Mouse (Mus musculus) MEL (cell line): ENCODE results near the gene Wdr18. TPM values are rescaled to one million over a fixed set of nuclear protein-coding genes. Genes with fewer than 3 reads are reported as not detected.

ENCODE experiments used
- DNase-seq: peaks from one replicate; pipeline ENCODE4 v3.0.0; 2011; ENCODE audit warnings: low read depth, low spot score
- H3K27ac ChIP-seq: 2 replicates; pipeline ENCODE4 v1.5.1; 2012; ENCODE audit warnings: low read depth, mild to moderate bottlenecking, control low read depth, low read length, moderate library complexity; ENCODE audit not compliant: control insufficient read depth
- H3K27me3 ChIP-seq, 2 experiments: fragments of 150-350 bp in 1 of 2; sonication (generic) in 1 of 2; 2 replicates each; pipeline ENCODE4 v1.6.1; 2012; ENCODE audit warnings: low read length in 2 of 2, mild to moderate bottlenecking in 2 of 2, improper control_type of control experiment in 1 of 2, moderate library complexity in 1 of 2; ENCODE audit not compliant: insufficient read depth in 2 of 2, control insufficient read depth in 1 of 2
- H3K36me3 ChIP-seq, 2 experiments: 2 replicates each; pipeline ENCODE4 v1.6.1; 2012 to 2014; ENCODE audit warnings: low read length in 2 of 2, improper control_type of control experiment in 1 of 2, inconsistent platforms in 1 of 2, mild to moderate bottlenecking in 1 of 2; ENCODE audit not compliant: insufficient read depth in 2 of 2, control insufficient read depth in 1 of 2
- H3K4me1 ChIP-seq, 2 experiments: fragments of 150-350 bp in 1 of 2; sonication (generic) in 1 of 2; 2 replicates each; pipeline ENCODE4 v1.6.1; 2012; ENCODE audit warnings: low read length in 2 of 2, improper control_type of control experiment in 1 of 2, mild to moderate bottlenecking in 1 of 2; ENCODE audit not compliant: insufficient read depth in 2 of 2, control insufficient read depth in 1 of 2
- H3K4me3 ChIP-seq, 2 experiments: fragments of 150-350 bp in 1 of 2; sonication (generic) in 1 of 2; 2 replicates each; pipeline ENCODE4 v1.5.1; 2012; ENCODE audit warnings: low read depth in 2 of 2, low read length in 2 of 2, mild to moderate bottlenecking in 2 of 2, moderate library complexity in 2 of 2, control low read depth in 1 of 2, improper control_type of control experiment in 1 of 2; ENCODE audit not compliant: control insufficient read depth in 1 of 2, insufficient read depth in 1 of 2
- H3K79me2 ChIP-seq: 2 replicates; pipeline ENCODE4 v1.6.1; 2012; ENCODE audit warnings: mild to moderate bottlenecking, low read length, moderate library complexity; ENCODE audit not compliant: control insufficient read depth, poor library complexity, insufficient read depth
- H3K9ac ChIP-seq: 2 replicates; pipeline ENCODE4 v1.6.1; 2012; ENCODE audit warnings: low read depth, mild to moderate bottlenecking, control low read depth, low read length, moderate library complexity; ENCODE audit not compliant: control insufficient read depth, poor library complexity, severe bottlenecking
- H3K9me3 ChIP-seq: fragments of 150-350 bp; sonication (generic); replicated peaks from 2 replicates; pipeline ENCODE4 v1.6.1; 2012; ENCODE audit warnings: mild to moderate bottlenecking, low read length, improper control_type of control experiment, moderate library complexity; ENCODE audit not compliant: insufficient read depth
- HCFC1 ChIP-seq: IDR thresholded peaks from 2 replicates; pipeline ENCODE4 v1.6.1; 2012; ENCODE audit warnings: low read depth, mild to moderate bottlenecking, inconsistent platforms, low read length, improper control_type of control experiment, moderate library complexity
- MAFK ChIP-seq: IDR thresholded peaks from 2 replicates; pipeline ENCODE4 v1.6.1; 2011; ENCODE audit warnings: low read depth, mild to moderate bottlenecking, low read length, improper control_type of control experiment, borderline replicate concordance
- MAX ChIP-seq: IDR thresholded peaks from 2 replicates; pipeline ENCODE4 v1.6.1; 2011; ENCODE audit warnings: low read length, improper control_type of control experiment
- MAZ ChIP-seq: IDR thresholded peaks from 2 replicates; pipeline ENCODE4 v1.6.1; 2012; ENCODE audit warnings: low read depth, mild to moderate bottlenecking, inconsistent platforms, low read length, improper control_type of control experiment
- MEF2A ChIP-seq: IDR thresholded peaks from 2 replicates; pipeline ENCODE4 v1.6.1; 2014; ENCODE audit warnings: low read depth, mild to moderate bottlenecking, inconsistent platforms, low read length, improper control_type of control experiment; ENCODE audit not compliant: poor library complexity, insufficient replicate concordance, severe bottlenecking; ENCODE audit errors: extremely low read depth
- MXI1 ChIP-seq: IDR thresholded peaks from 2 replicates; pipeline ENCODE4 v1.6.1; 2011; ENCODE audit warnings: mild to moderate bottlenecking, low read depth, low read length, improper control_type of control experiment
- NRF1 ChIP-seq: IDR thresholded peaks from 2 replicates; pipeline ENCODE4 v1.6.1; 2014; ENCODE audit warnings: low read depth, mild to moderate bottlenecking, inconsistent platforms, low read length, improper control_type of control experiment, moderate library complexity; ENCODE audit not compliant: poor library complexity, insufficient read depth, severe bottlenecking
- POLR2A ChIP-seq, 2 experiments: IDR thresholded peaks; 2 replicates each; pipeline ENCODE4 v1.6.1; 2011 to 2012; ENCODE audit warnings: low read length in 2 of 2, mild to moderate bottlenecking in 2 of 2, control low read depth in 1 of 2, improper control_type of control experiment in 1 of 2, low read depth in 1 of 2, moderate library complexity in 1 of 2; ENCODE audit not compliant: control insufficient read depth in 1 of 2, insufficient read depth in 1 of 2, poor library complexity in 1 of 2
- SIN3A ChIP-seq: IDR thresholded peaks from 2 replicates; pipeline ENCODE4 v1.6.1; 2012; ENCODE audit warnings: low read length, improper control_type of control experiment, inconsistent platforms
- SMC3 ChIP-seq: IDR thresholded peaks from 2 replicates; pipeline ENCODE4 v1.6.1; 2011; ENCODE audit warnings: low read depth, low read length, improper control_type of control experiment
- TAL1 ChIP-seq: IDR thresholded peaks from 2 replicates; pipeline ENCODE4 v1.6.1; 2012; ENCODE audit warnings: mild to moderate bottlenecking, inconsistent platforms, low read length, moderate library complexity, mixed read lengths
- TBP ChIP-seq: IDR thresholded peaks from 2 replicates; pipeline ENCODE4 v1.8.0; 2011; ENCODE audit warnings: low read depth, low read length, improper control_type of control experiment
- USF2 ChIP-seq, 2 experiments: IDR thresholded peaks; 2 replicates each; pipeline ENCODE4 v1.6.1; 2011 to 2012; ENCODE audit warnings: improper control_type of control experiment in 2 of 2, low read length in 2 of 2, borderline replicate concordance in 1 of 2, inconsistent platforms in 1 of 2, low read depth in 1 of 2, mild to moderate bottlenecking in 1 of 2; ENCODE audit not compliant: insufficient read depth in 1 of 2
- ZC3H11A ChIP-seq: IDR thresholded peaks from 2 replicates; pipeline ENCODE4 v1.6.1; 2012; ENCODE audit warnings: low read depth, mild to moderate bottlenecking, inconsistent platforms, low read length, improper control_type of control experiment
- ZKSCAN1 ChIP-seq: IDR thresholded peaks from 2 replicates; pipeline ENCODE4 v1.6.1; 2012; ENCODE audit warnings: low read depth, mild to moderate bottlenecking, inconsistent platforms, low read length, improper control_type of control experiment, moderate library complexity
- ZMIZ1 ChIP-seq: IDR thresholded peaks from 2 replicates; pipeline ENCODE4 v1.6.1; 2012; ENCODE audit warnings: low read depth, mild to moderate bottlenecking, inconsistent platforms, low read length, improper control_type of control experiment, moderate library complexity
- polyA plus RNA-seq, 2 experiments: library from polyadenylated mRNA; stranded (reverse) in 1 of 2; unstranded in 1 of 2; fragments of >175 nt in 1 of 2; fragments of >200 nt in 1 of 2; gene quantifications; 2 replicates each; pipeline versions ENCODE4 v1.2.1 to v1.2.4; 2012; ENCODE audit warnings: low replicate concordance in 2 of 2, low read depth in 1 of 2; ENCODE audit not compliant: insufficient read length in 2 of 2, insufficient read depth in 1 of 2, missing spikeins in 1 of 2
- total RNA-seq: library from RNA; depleted of rRNA; stranded (reverse); fragments of 300-350 nt; gene quantifications from 2 replicates; pipeline ENCODE4 v1.2.3, GENCODE M21; 2012

Wdr18 gene
- total and polyA plus RNA-seq, 3 experiments: 89.5 to 107 TPM; not detected in 1

DNA sequence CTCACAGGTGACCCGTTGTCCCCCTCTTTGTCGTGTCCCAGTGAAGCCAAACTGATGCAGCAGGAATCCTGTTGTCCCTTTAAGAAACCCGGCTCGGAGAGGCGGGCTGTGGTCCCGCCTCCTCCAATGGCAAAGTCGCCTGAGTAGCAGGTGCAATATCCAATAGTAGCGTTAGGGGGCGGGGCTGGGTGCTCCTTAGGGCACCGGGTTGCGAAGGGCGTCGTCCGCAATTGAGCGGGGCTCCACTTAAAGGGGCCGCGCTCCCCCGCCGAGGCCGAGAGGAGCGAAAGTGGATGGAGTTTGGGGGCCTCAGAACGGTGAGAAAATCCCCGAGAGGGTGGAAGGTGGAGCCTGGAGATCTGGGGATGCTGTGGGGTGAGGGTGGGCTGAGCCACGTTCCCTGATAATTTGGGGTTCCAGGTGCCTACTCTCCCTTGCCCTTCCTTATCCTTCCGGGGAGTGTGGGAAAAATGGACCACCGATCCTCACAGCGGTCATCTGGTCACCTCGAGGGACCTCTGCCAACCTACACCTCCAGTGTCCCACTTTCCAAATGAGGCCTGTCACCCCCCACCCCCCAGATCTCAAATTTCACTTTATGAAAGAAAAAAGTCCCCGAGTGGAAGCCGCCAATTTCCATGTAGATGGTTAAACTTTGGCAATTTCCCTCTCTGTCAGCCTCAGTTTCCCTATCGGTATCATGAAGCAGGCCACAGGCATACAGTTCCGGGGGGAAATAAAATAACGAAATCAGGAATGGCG, 36.5 kb downstream of the Wdr18 start, which contains the start of gene Abca7 (continued):
- no peak for TF ChIP-seq MXI1
- no peak for TF ChIP-seq TAL1
- TF ChIP-seq MAZ: no peak; the same call in 1 of the 2 replicates
- peak; percentile 75 for TF ChIP-seq TBP

DNA sequence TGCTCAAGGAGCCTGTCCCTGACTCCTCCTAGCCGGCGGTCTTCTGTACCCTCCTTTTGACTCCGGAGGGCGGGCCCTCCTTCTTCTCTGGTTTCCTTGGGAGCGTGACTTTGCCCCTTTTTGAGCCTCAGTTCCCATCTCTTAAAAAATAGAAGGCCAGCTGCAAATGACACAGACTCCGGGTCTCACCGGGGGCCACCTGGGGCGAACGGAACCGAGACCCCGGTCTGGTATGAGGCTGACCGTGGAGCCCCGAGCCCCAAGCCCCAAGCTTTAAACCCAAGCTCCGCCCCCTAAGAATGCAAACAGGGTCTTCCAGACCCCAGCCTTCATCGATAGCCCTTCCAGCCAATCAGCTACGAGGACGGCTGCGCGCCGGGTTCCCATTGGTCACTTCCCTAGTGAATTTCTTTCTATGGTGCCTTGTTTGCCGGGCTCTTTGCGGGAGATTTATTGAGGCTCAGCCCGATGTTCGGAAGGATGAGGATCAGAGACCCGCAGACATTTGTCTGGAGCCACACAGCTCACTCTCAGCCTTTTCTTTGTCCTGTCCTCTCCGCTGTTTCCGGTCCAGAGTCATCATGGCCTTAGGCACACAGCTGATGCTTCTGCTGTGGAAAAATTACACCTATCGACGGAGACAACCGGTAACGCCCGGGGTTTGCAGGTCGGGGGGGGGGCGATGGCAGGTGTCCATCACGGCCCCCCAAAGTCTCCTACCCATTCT, 37.2 kb downstream of the Wdr18 start:
- H3K27ac ChIP-seq: peak overlapping the region; percentile 90
- H3K4me1 ChIP-seq: peaks cover 14 to 26% of the 10 kb centered on the region in 2 experiments
- TF ChIP-seq POLR2A (IDR thresholded peaks at IDR 0.05; ENCODE audit: control insufficient read depth in 1 of 2, insufficient read depth in 1 of 2, low read depth in 1 of 2, low read length in 2 of 2, poor library complexity in 1 of 2) (peak in 1 of 2 experiments; percentile 84; a peak in 3 of 4 replicates), MEF2A (no peak), MAFK (no peak), NRF1 (0 out of 2 replicates have a peak, but pooled peaks have one; percentile 18), TBP (0 out of 2 replicates have a peak, but pooled peaks have one; percentile 47), TAL1 (no peak), HCFC1 (peak; percentile 23), MXI1 (peak; percentile 62), SIN3A (peak; percentile 26; the same call in 1 of the 2 replicates), ZKSCAN1 (no peak), ZC3H11A (no peak), MAX (peak; percentile 48; the same call in 1 of the 2 replicates), ZMIZ1 (peak; percentile 14; the same call in 1 of the 2 replicates), USF2 (IDR thresholded peaks at IDR 0.05; ENCODE audit: borderline replicate concordance in 1 of 2, insufficient read depth in 1 of 2, low read depth in 1 of 2, low read length in 2 of 2) (no peak), SMC3 (no peak)
- H3K79me2 ChIP-seq: peaks cover 5% of the 10 kb centered on the region; the same call in 1 of the 2 replicates
- H3K27me3 ChIP-seq: no peaks in the 10 kb centered on the region
- peak overlapping the region; percentile 73 to 88 for H3K4me3 ChIP-seq
- DNase-seq: peak; percentile 93
- no peaks in the 10 kb centered on the region for H3K9me3 ChIP-seq
- H3K36me3 ChIP-seq: peaks cover 0 to 17% of the 10 kb centered on the region in 2 experiments; a peak in 2 of 4 replicates
- peak overlapping the region; percentile 86 for H3K9ac ChIP-seq
